Mouse (Mus musculus): Measurements from ENCODE around the gene Smo. TPM values are rescaled to one million over a fixed set of nuclear protein-coding genes. Genes with fewer than 3 reads are reported as not detected.

Smo gene
- total RNA-seq, 2 experiments from 2014 or later = 16.5 to 18.5 TPM

DNA sequence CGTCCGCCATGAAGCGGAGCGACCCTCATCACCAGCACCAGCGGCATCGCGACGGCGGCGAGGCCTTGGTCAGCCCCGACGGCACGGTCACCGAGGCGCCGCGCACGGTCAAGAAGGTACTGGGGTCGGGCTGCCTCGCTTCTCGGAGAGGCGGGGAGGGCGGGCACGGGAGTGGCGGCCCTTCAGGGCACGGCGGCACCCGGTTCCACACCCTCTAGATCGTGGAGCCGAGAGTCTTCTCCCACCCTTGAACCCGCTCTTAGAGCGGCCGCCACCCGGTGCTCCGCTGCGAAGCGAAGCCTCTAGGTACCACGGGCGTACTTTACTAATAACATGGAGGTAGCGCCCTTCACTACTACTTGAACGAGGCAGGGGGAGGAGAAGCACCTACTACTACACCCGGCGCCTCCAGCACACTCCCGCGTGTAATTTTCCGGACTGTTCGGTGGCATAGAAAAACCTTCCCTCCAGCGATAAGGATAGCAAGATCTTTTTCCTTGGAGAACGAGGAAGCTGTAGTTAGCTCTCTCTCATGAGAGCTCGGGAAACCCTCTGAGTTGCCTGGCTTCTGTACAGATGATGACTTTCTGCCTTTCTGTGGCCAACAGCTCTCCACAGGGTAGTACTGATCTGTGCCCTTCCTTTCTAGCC lies 33.6 kb downstream of the Smo start:
- TF ChIP-seq CTCF (conservative IDR thresholded peaks at IDR 0.05) = no peak
- Histone ChIP-seq H3K4me3 (peak overlapping the region; percentile 84), H3K27ac (peak overlapping the region; percentile 97)
- DNase-seq (ENCODE audit: low spot score in 2 of 2) = peak; percentile 23 to 39

DNA sequence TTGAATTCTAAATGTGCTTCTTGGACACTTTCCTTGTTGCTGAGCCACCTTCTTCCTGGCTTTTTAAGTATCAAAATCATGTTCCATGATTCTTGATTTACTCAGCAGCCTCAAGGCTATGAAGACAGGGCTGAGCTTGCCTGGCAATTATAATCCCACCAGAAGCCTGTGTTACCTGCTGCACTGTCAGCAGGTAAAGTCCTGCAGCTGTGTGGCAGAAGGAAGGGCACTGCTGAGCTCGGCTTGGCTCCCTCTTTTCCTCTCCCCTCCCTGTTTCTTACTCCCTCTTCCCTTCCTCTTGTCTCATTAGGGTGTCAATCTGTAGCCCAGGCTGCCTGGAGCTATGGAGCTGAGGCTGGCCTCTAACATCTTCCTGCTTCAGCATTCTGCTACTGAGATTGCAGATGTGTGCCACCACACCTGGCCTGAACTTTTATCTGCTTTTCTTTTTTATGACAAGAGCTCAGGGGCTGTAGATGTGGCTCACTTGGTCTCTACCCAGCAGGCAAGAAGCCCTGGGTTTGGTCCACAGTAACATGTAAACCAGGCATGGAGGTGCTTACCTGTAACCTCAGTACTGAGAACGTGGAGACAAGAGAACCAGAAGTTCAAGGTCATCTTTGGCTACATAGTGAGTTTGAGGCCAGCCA lies 35.5 kb downstream of the Smo start:
- no peak for TF ChIP-seq CTCF (conservative IDR thresholded peaks at IDR 0.05)
- DNase-seq (ENCODE audit: low spot score in 2 of 2) = no peak
- H3K4me3 ChIP-seq = peak overlapping the region; percentile 84
- H3K27ac ChIP-seq = peak overlapping the region; percentile 97

GRCm38 (mm10) chr6:29772236-29772635 lies 36.9 kb downstream of the Smo start:
- peak overlapping the region; percentile 97 for H3K27ac ChIP-seq
- peak in 1 of 2 experiments; percentile 49 for DNase-seq (ENCODE audit: low spot score in 2 of 2)
- TF ChIP-seq CTCF (conservative IDR thresholded peaks at IDR 0.05) = no peak

DNA sequence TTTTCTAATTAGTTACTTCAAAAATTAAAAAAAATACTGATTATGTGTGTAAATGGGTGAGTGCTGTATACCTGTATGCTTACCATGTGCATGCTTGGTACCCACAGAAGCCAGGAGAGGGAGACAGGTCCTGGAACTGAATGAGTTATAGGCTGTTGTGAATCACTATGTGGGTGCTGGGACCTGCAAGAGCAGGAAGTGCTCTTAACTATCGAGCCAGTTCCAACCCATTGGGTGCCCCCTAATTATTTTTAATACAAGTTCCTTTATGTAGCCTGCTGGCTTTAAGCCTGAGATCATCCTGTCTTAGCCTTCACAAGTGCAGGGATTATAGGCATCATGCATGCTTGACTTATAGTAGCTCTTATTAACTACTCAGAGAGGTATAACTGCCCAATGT lies 38.9 kb downstream of the Smo start:
- Histone ChIP-seq H3K4me3 (no peak overlapping the region), H3K27ac (peak overlapping the region; percentile 82)
- no peak for DNase-seq (ENCODE audit: low spot score in 2 of 2)
- TF ChIP-seq CTCF (conservative IDR thresholded peaks at IDR 0.05) = peak; percentile 22; the same call in 1 of the 2 replicates

More at GRCm38 (mm10) chr6:29772236-29772635, 36.9 kb downstream of the Smo start:
- peak overlapping the region; percentile 84 for H3K4me3 ChIP-seq

DNA sequence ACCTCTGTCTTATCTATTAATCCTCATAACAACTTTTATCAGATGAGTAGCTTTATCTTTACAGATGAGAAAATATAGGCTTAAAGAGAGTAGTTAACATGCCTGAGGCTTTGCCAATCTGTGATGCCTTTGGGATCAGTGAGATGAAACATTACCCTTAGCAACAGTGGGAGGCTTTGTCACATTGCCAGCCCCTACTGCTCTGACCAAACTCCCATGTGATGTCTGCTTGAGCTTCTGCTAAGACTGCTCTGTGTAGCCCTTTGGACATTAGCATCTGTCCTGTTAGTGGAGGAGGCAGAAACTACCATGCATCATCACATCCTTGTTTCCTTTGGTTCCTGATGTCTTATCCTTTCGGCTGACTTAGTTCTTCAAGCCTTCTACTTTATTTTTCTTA lies 40.3 kb downstream of the Smo start:
- H3K27ac ChIP-seq = peak overlapping the region; percentile 53
- no peak overlapping the region for H3K4me3 ChIP-seq
- DNase-seq (ENCODE audit: low spot score in 2 of 2) = peak; percentile 26 to 47
- TF ChIP-seq CTCF (conservative IDR thresholded peaks at IDR 0.05) = no peak

DNA sequence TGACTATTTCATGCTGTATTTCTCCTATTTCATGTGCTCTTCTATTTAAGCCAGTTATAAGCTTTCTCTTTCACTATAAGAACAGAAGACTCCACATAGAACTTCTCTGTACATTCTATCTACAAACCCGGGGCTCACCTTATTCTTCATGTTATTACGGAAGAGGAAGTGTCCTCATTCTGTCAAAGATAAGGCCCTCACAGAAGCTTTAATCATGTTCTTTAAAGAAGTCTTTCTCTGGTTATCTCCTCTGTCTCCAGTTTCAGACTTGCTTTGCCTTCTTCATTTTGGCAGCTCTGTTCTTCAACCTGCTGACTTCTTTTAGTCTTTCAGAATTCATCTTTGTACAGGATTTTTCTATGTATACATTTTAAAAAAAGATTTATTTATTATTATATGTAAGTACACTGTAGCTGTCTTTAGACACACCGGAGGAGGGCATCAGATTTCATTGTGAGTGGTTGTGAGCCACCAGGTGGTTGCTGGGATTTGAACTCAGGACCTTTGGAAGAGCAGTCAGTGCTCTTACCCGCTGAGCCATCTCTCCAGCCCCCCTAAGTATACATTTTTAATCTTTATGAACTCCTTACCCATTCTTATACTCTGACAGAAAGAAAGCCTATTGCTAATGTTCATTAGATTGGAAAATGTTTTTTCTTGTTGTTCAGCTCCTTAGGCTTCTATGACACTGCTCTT lies 41.4 kb downstream of the Smo start:
- no peak overlapping the region for H3K4me3 ChIP-seq
- peak overlapping the region; percentile 53; the same call in 1 of the 2 replicates for H3K27ac ChIP-seq
- no peak for TF ChIP-seq CTCF (conservative IDR thresholded peaks at IDR 0.05)
- no peak for DNase-seq (ENCODE audit: low spot score in 2 of 2)

GRCm38 (mm10) chr6:29777238-29777555 lies 41.9 kb downstream of the Smo start:
- DNase-seq (ENCODE audit: low spot score in 2 of 2) = no peak
- Histone ChIP-seq H3K27ac (no peak overlapping the region), H3K4me3 (no peak overlapping the region)
- no peak for TF ChIP-seq CTCF (conservative IDR thresholded peaks at IDR 0.05)

GRCm38 (mm10) chr6:29780082-29780481 lies 44.8 kb downstream of the Smo start:
- H3K4me3 ChIP-seq = no peak overlapping the region
- TF ChIP-seq CTCF (conservative IDR thresholded peaks at IDR 0.05) = no peak
- no peak overlapping the region for H3K27ac ChIP-seq
- no peak for DNase-seq (ENCODE audit: low spot score in 2 of 2)

- Histone ChIP-seq H3K27ac (no peak overlapping the region), H3K4me3 (no peak overlapping the region)
- no peak for TF ChIP-seq CTCF (conservative IDR thresholded peaks at IDR 0.05)
- no peak for DNase-seq (ENCODE audit: low spot score in 2 of 2)
Observed at GRCm38 (mm10) chr6:29780571-29780970, 45.3 kb downstream of the Smo start.

GRCm38 (mm10) chr6:29782239-29782638 lies 46.9 kb downstream of the Smo start:
- no peak for TF ChIP-seq CTCF (conservative IDR thresholded peaks at IDR 0.05)
- no peak for DNase-seq (ENCODE audit: low spot score in 2 of 2)
- no peak overlapping the region for H3K4me3 ChIP-seq
- no peak overlapping the region for H3K27ac ChIP-seq

DNA sequence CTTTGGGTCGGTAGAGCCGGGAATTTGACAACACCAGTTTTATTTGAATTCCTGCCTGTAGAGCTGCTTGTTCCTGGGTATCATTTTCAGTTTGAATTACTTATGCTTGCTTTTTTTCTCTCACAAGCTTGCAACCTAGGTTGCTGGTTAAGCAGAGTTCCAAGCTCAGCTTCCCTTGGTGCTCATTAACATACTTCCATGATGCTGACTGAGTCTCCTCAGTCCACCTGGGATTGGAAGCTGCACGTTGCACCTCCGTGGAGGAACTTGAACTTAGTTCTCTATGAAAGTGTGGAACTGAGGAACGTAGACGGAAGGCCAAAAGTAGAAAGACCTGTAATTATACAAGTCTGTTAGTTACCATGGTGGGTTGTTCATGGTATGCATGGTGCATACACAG lies 48.7 kb downstream of the Smo start:
- TF ChIP-seq CTCF (conservative IDR thresholded peaks at IDR 0.05) = no peak
- Histone ChIP-seq H3K4me3 (no peak overlapping the region), H3K27ac (no peak overlapping the region)
- DNase-seq (ENCODE audit: low spot score in 2 of 2) = no peak

- peak; percentile 60 for TF ChIP-seq CTCF (conservative IDR thresholded peaks at IDR 0.05)
- no peak overlapping the region for H3K4me3 ChIP-seq
- H3K27ac ChIP-seq = no peak overlapping the region
- no peak for DNase-seq (ENCODE audit: low spot score in 2 of 2)
Observed at GRCm38 (mm10) chr6:29784413-29785021, 49.2 kb downstream of the Smo start.

DNA sequence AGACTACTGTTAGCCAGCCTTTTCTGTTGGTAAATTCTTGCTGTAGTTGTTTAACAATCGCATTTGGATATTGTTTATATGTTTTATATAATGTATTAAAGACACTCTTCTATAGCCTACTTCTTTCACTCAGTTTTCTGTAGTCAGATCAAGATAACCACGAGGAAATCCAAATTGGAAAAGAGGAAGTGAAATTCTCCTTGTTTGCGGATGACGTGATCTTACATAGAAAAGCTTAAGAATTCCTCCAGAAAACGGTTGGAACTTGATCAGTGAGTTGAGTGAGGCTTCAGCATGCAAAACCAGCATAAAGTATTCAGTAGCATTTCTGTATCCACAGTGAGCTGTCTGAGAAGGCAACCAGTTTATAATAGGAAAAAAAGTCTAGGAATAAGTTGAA lies 50.5 kb downstream of the Smo start:
- TF ChIP-seq CTCF (conservative IDR thresholded peaks at IDR 0.05) = no peak
- H3K4me3 ChIP-seq = no peak overlapping the region
- no peak for DNase-seq (ENCODE audit: low spot score in 2 of 2)
- H3K27ac ChIP-seq = no peak overlapping the region
